Mouse (Mus musculus) urinary bladder, postnatal 25 days (tissue): ENCODE data around the gene Snx29.
"Not testable (repeated sequence)": the region's sequence is repeated elsewhere in the genome, so short reads cannot be mapped to it uniquely, and the experiment has no call there.

ENCODE experiments used
- DNase-seq: peaks from one replicate; pipeline ENCODE4 v3.0.0; 2022; ENCODE audit warnings: low spot score

The Snx29 gene

GRCm38 (mm10) chr16:11322409-11323323 lies at the start of gene Snx29:
TSS of gene Snx29 (plus strand) at chr16:11322908.
- DNase-seq = peak; percentile 100

GRCm38 (mm10) chr16:11276888-11277287 lies 45.8 kb upstream of the Snx29 start:
- no peak for DNase-seq

GRCm38 (mm10) chr16:11278778-11279177 lies 43.9 kb upstream of the Snx29 start:
- DNase-seq = no peak

- DNase-seq = no peak
These were observed 40.0 kb upstream of the Snx29 start for GRCm38 (mm10) chr16:11282655-11283232.

- DNase-seq = no peak
These were observed 37.8 kb upstream of the Snx29 start for GRCm38 (mm10) chr16:11284881-11285280.

GRCm38 (mm10) chr16:11285949-11286348 lies 36.8 kb upstream of the Snx29 start:
- DNase-seq = no peak

- not testable (repeated sequence) for DNase-seq
These were observed 33.8 kb upstream of the Snx29 start for GRCm38 (mm10) chr16:11288873-11289272.

- not testable (repeated sequence) for DNase-seq
These were observed 27.1 kb upstream of the Snx29 start for GRCm38 (mm10) chr16:11295583-11295982.

- DNase-seq = not testable (repeated sequence)
These were observed 25.0 kb upstream of the Snx29 start for GRCm38 (mm10) chr16:11297700-11298099.

- no peak for DNase-seq
These were observed 19.0 kb upstream of the Snx29 start for GRCm38 (mm10) chr16:11303741-11304140.

GRCm38 (mm10) chr16:11305531-11305930 lies 17.2 kb upstream of the Snx29 start:
- DNase-seq = no peak

- DNase-seq = no peak
These were observed 9.2 kb upstream of the Snx29 start, which contains the start of gene Tnfrsf17 for GRCm38 (mm10) chr16:11313512-11313911. TSS of gene Tnfrsf17 (plus strand) at chr16:11313812.

- no peak for DNase-seq
These were observed 6.9 kb upstream of the Snx29 start for GRCm38 (mm10) chr16:11315786-11316320.

GRCm38 (mm10) chr16:11316748-11317147 lies 6.0 kb upstream of the Snx29 start:
- no peak for DNase-seq

GRCm38 (mm10) chr16:11317324-11317723 lies 5.4 kb upstream of the Snx29 start:
- DNase-seq = no peak

- no peak for DNase-seq
These were observed 780 bp downstream of the Snx29 start for GRCm38 (mm10) chr16:11323324-11324051.

- no peak for DNase-seq
These were observed 7.5 kb downstream of the Snx29 start for GRCm38 (mm10) chr16:11330081-11330800.

GRCm38 (mm10) chr16:11331030-11331429 lies 8.3 kb downstream of the Snx29 start:
- DNase-seq = no peak

- no peak for DNase-seq
These were observed 20.6 kb downstream of the Snx29 start for GRCm38 (mm10) chr16:11343292-11343815.

GRCm38 (mm10) chr16:11351903-11352302 lies 29.2 kb downstream of the Snx29 start:
- DNase-seq = no peak

- no peak for DNase-seq
These were observed 36.5 kb downstream of the Snx29 start for GRCm38 (mm10) chr16:11359173-11359572.
